Mouse (Mus musculus) forelimb bud, embryonic 11.5 days (tissue): ENCODE data around the gene Ddx5.
"Not testable (repeated sequence)": the region's sequence is repeated elsewhere in the genome, so short reads cannot be mapped to it uniquely, and the experiment has no call there.

Experiments used
- DNase-seq: peaks from one replicate; pipeline ENCODE4 v3.0.0-alpha.2; 2012; ENCODE audit warnings: low read depth, low spot score

The Ddx5 gene

GRCm38 (mm10) chr11:106762139-106762799, 26.7 kb downstream of the Ddx5 start:
- DNase-seq = peak; percentile 31

DNA sequence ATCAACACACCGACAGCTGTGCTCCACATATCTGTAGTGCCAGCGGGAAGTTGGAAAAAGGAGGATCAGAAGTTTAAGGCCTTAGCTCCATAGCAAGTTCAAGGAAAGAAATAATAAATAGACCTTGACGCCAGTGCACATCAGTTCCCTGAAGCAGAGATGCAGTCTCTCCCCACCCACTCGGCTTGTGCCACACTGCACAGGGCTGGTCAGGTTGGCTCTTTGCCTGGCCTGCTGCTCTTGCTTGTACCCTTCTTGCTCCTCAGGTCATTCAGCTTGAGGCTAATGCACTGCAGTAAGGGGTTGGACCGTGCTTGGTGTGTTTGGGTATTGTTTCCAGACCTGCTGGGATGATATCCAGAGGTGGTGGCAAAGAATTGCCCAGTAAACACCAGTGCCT, 28.5 kb downstream of the Ddx5 start:
- no peak for DNase-seq

DNA sequence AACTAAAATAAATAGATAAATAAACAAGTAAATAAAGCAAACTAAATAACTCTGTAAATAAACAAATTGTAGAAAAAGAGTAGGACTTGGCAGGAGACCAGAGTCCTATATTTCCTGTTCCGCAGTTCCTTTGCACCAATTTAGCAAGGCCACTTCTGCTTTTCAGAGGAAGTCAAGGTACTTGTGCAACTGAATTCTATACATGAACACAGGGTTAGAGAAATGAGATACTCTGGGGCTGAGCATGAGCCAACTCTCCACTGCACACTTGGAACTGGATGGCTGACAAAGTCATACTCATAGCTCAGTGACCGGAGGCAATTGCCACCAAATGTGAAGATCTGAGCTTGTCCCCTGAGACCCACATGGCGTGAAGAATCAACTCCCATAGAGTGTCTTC, 30.0 kb downstream of the Ddx5 start:
- DNase-seq = no peak

DNA sequence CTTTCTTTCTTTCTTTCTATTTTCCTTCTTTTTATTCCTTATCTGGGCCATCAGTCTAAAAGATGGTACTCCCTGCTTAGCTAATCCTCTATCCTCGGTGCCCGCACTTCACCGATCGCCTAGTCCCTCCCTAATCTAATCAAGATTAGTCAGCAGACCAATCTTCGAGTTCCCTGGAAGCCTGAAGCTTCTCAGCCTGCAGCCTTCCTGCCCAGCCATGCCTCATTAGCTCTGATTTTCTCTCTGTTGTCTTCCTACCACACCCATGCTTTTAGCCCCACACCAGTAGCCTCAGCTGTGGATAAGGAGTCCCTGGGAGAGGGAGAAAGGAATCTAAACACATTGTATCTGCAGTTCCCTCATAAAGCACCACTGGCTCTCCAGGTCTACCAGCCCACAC, 33.4 kb downstream of the Ddx5 start:
- DNase-seq = no peak

- no peak for DNase-seq
Observed at GRCm38 (mm10) chr11:106753314-106753713, 35.7 kb downstream of the Ddx5 start.

GRCm38 (mm10) chr11:106752103-106752502, 36.9 kb downstream of the Ddx5 start:
- no peak for DNase-seq

GRCm38 (mm10) chr11:106751039-106752018, 37.7 kb downstream of the Ddx5 start, which contains the start of gene Milr1:
Milr1 (plus strand) TSS chr11:106751226.
- no peak for DNase-seq

- no peak for DNase-seq
Observed at GRCm38 (mm10) chr11:106750121-106750751, 38.7 kb downstream of the Ddx5 start, which contains the start of gene Pecam1. Pecam1 (minus strand) TSS chr11:106750628.

- not testable (repeated sequence) for DNase-seq
Observed at GRCm38 (mm10) chr11:106749557-106750120, 39.3 kb downstream of the Ddx5 start.

DNA sequence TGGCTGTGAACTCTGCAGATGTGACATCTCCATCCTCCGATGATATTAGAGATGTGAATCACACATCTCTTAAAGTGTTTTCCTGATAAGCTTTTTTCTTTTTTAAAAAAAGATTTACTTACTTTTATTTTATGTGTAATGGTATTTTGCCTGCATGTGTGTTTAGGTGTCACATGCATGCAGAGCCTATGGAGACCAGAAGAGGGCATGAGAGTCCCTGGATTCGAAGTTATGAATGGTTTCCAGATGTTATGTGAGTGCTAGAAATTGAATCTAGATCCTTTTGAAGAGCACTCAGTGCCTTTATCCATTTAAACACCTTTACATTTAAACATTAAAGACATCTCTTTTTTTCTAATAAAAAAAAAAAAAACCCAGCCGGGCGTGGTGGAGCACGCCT, 44.0 kb downstream of the Ddx5 start:
- no peak for DNase-seq

- peak; percentile 43 for DNase-seq
Observed at GRCm38 (mm10) chr11:106742388-106742841, 46.6 kb downstream of the Ddx5 start.

DNA sequence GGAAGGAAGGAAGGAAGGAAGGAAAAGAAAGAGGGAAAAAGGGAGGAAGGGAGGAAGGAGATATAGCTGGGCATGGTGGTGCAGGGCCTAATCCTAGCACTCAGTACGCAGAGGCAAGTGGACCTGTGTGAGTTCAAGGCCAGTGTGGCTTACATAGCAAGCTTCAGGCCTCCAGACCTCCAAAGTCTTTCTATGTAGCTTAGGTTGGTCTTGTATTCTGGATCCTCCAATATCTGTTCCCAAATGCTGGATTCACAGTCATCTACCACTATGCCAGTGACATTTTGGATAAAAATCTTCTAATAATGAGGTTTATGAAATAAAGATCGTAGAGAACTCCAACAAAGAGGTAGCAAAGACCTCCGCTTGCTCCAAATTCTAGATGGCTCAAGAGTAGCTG, 47.2 kb downstream of the Ddx5 start:
- no peak for DNase-seq

- no peak for DNase-seq
Observed at GRCm38 (mm10) chr11:106741232-106741631, 47.8 kb downstream of the Ddx5 start.

GRCm38 (mm10) chr11:106740724-106741123, 48.3 kb downstream of the Ddx5 start:
- not testable (repeated sequence) for DNase-seq

DNA sequence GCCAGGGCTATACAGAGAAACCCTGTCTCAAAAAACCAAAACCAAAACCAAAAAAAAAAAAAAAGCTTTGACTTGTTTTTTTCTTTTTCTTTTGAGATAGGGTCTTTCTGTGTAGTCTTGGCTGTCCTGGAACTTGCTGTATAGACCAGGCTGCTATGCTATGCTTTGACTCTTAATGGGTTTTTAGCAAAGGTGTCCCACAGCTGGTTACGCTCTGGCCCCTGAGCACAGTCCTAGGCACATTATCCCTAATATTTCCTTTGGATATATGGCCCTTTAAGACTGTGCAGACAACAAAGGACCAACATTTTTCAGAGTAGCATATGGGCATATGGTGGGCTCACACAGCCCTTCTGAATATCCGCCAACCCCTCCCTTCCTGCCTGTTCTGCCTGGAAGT, 49.9 kb downstream of the Ddx5 start:
- DNase-seq = no peak

DNA sequence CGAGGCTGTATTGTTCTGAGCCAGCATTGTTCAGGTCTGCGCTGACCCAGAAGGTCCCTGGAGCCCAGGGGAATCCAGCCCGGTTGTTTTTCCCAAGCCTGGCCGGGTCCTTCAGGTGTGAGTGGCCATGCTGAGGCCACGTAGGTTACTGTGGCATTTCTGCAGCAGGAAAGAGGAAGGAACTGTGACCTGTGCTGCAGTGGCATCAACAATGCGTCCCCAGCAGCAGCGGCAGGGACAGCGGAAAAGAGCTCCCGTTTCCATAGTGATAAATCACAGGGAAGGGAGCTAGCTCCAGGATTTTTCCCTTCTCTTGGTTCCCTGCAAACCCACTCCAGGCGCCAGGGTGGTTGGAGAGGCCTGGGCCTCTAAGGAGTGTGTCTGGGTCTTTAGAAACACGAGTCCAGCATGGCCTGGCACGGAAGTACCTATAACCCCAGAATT, 51.8 kb downstream of the Ddx5 start:
- no peak for DNase-seq

DNA sequence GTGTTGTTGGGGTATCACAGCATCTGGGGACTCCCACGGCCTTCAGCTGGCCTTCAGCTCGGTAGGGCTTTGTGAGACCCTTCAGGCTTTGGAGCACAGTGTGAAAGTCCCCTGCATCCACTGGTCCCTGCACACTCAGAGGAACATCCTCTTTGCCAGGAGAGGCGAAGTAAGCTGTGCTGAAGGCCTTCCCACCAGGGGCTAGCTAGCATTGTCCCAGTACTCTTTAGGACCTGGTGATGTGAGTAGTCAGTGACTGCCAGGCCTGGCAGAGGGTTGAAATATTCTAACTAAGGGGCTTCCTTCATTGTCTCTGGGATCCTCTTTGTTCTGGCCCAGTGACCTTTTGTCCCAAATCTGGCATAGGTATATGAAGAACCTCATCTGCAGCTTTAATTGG, 52.4 kb downstream of the Ddx5 start:
- DNase-seq = no peak

GRCm38 (mm10) chr11:106730714-106731113, 58.3 kb downstream of the Ddx5 start:
- DNase-seq = no peak
